Mouse (Mus musculus): ENCODE measurements around the gene Atp11b.

The Atp11b gene

GRCm38 (mm10) chr3:35753825-35754767 lies at the start of gene Atp11b:
Gene Atp11b (plus strand): TSS chr3:35754106.
- peak; percentile 88 for DNase-seq (ENCODE audit: low spot score)

GRCm38 (mm10) chr3:35704328-35704613 lies 49.6 kb upstream of the Atp11b start:
- DNase-seq (ENCODE audit: low spot score) = peak; percentile 19

DNA sequence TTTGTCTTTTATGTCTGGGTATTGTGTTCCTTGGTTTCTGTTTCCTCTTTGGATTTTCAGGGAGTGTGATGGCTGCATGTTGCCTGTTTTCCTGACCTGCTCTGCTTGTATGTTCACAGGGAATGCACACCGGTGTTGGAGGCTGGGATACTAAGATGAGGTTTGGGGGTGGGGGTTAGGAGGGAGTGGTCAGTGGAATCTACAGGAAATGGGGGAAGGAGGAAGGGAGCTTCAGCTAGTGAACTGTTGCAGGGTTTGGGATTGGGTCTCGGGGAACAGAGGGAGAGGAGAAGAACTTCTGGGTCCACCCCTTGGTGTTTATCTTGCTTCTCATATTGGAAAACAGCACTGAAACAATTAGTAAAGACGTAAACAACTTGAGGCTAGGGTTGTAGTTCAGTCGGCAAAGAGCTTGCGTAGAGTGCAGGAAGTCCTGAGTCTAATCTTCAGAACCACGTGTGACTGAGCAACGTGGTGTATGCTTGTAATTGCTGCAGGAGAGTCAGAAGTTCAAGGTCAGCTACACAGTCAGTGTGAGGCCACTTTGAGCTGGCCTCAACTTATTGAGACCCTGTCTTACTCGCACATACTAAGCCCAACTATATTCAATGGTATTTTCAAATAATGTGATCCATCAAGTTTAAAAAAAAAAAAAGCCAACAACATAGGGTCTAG lies 34.2 kb upstream of the Atp11b start:
- no peak for DNase-seq (ENCODE audit: low spot score)

DNA sequence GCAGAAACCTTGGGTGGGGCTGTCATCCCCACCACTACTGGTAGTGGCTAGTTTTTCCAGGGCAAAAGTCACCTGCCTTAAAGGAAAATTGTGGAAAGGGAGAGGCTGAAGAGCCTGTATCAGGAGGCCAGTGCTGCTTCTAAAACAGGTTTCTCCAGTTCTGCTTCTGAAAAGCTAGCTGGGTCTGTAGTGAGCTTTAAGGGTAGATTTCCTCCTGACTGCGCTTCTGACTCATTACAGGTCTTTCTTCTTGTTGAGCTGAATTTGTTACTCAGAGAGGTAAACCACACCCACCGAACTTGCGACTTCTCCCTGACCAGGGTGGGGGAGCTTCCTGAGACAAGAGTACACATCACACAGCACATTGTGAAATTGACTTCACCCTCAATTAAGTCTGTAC lies 33.1 kb upstream of the Atp11b start:
- no peak for DNase-seq (ENCODE audit: low spot score)

DNA sequence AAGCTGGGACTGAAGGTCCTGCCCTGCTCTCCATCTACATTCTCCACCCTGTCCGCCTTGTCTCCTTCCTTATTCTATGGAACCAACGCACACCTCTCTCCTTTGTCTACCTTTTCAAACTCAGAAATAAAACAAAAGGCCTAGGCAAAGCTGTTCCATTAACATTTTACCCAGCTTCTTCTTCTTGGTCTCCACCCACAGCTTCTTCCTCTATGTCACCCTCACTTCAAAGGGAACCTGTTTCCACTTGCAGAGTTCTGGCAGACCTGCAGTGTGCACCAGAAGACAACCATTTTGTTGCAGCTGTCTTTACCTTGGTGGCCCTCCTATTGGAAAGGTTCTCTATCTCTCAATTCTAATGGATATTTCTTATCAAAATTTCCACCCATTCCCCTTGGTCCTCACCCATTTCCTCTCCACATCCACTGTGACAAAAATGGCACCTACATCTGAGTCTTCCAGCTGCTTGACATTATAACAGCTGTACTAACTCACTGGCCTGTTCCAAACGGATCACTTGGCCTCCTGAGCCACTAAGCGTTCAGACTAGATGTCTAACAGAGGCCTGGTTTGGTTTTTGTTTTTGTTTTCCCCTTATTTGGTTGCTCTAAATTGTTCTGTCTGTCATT lies 32.0 kb upstream of the Atp11b start:
- no peak for DNase-seq (ENCODE audit: low spot score)

- DNase-seq (ENCODE audit: low spot score) = no peak
Observed at GRCm38 (mm10) chr3:35722811-35723210, 31.1 kb upstream of the Atp11b start.

DNA sequence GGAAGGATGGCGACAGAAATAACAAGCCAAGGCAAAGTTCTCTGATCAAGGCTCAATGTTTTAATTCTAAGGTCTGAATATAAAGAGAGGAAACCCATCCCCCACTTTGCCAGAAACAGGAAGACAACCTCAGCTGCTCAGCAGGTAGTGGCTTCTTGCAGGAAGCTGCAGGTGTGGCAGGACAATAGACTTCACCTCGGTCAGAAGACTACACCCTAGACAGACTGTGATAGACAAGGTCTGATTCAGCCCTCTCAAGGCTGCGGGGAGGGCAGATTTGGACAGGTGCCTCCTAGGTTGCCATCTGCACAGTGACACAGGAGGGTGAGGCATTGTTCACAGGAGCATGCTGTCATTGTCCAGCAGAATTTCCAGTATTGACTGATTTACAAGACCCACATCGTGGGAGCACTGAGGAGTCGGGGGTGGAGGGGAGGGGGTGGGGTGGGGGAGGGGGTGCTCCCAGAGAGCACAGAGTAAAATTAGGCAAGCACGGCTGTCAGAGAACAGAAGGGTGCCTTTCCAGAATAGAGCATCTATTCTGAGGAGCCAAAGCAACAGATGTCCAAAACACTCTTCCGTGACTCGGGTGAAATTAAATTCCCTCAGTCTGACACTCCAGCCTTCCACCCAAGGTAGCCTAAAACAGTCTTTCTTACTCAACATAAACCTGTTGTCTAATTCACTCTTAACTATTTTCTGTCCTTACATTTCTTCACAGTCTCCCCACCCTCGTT lies 30.2 kb upstream of the Atp11b start:
- no peak for DNase-seq (ENCODE audit: low spot score)

DNA sequence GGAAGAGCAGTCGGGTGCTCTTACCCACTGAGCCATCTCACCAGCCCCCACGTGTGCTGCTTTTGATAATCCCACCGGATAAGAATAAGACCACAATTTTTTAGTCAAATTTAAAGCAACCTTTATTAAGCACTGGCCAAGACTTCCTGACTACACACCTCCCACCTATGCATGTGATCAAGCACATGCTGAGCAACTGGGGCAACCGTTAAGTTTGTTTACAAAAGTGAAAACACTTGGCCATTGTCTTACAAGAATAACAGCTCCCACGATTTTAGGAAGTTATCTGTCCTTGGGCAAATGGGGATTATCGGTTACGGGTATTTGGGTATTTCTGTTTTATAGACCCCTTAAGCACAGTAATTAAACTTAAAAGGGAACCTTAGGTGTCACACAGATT lies 28.8 kb upstream of the Atp11b start:
- no peak for DNase-seq (ENCODE audit: low spot score)

GRCm38 (mm10) chr3:35726936-35727335 lies 27.0 kb upstream of the Atp11b start:
- DNase-seq (ENCODE audit: low spot score) = no peak

- peak; percentile 12 for DNase-seq (ENCODE audit: low spot score)
Observed at GRCm38 (mm10) chr3:35729490-35729889, 24.4 kb upstream of the Atp11b start.

DNA sequence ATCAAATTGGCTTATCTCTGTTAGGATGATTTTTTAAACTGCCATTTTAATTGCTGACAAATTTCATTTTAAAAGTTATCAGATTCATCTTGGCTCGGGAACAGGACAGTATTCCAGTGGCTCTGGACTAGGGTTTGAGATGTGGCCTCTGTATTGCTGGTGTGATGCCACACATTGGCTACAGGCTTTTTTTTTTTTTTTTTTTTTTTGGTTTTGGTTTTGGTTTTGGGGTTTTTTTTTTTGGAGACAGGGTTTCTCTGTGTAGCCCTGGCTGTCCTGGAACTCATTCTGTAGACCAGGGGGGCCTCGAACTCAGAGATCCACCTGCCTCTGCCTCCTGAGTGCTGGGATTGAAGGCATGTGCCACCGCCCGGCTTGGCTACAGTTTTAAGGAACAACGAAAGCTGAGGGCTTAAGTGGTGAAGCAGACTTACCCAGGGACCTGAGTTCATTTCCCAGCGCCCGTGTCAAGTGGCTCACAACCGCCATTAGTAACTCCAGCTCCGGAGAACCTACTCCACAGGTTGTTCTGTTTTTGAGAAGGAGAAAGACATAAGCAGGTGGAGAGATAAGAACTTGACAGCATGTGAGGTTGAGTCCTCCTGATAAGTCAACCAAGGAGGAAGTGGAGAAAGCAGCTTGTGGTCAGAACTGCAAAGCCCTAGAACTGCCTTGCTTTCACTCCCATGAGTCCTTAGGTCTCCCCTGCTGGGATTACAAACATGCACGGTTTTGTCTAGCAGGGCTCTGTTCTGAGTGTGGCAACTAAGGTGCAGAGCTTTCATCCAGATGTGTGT lies 21.7 kb upstream of the Atp11b start:
- no peak for DNase-seq (ENCODE audit: low spot score)

- DNase-seq (ENCODE audit: low spot score) = no peak
Observed at GRCm38 (mm10) chr3:35732778-35733147, 21.1 kb upstream of the Atp11b start.

- no peak for DNase-seq (ENCODE audit: low spot score)
Observed at GRCm38 (mm10) chr3:35734509-35734908, 19.4 kb upstream of the Atp11b start.

- no peak for DNase-seq (ENCODE audit: low spot score)
Observed at GRCm38 (mm10) chr3:35738071-35738470, 15.8 kb upstream of the Atp11b start.

DNA sequence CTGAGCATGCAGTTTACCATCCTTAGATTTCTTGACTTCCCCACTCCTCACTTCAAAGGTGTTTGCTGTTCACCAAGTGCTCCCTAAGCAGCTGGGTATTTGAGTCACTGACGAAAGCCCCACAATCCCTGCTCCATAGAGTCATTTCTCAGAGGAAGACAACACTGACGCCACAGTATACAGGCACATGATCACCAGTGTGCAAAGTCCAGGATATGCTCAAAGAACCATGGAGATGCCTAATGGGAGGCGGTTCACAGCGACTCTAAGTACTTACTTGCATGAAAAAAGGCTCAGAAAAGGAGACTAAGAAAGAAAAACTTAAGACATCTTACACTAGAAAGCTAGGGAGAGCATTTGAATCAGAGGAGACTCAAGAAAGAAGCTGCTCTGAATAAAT lies 8.9 kb upstream of the Atp11b start:
- DNase-seq (ENCODE audit: low spot score) = no peak

- no peak for DNase-seq (ENCODE audit: low spot score)
Observed at GRCm38 (mm10) chr3:35746840-35747456, 7.0 kb upstream of the Atp11b start.

GRCm38 (mm10) chr3:35750286-35750685 lies 3.6 kb upstream of the Atp11b start:
- peak; percentile 32 for DNase-seq (ENCODE audit: low spot score)

- DNase-seq (ENCODE audit: low spot score) = no peak
Observed at GRCm38 (mm10) chr3:35751724-35752123, 2.2 kb upstream of the Atp11b start.

DNA sequence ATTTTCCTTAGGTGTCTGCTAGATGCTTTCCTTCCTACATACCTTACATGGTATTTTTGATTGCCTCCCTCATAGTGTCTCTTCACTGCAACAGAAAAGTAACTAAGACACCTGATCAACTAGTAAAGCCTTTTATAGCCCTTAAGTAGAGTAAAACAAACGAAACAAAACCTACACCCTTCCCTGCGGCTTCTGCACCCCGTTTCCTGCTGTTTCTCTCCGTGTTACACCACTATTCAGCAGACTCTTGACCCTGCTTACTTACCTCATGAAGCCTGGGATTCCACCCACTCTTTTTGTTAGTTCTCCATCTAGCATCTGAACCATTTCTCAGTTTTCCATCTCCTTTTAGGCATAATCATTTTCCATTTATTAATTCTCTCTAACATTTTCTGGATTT lies 8.8 kb downstream of the Atp11b start:
- no peak for DNase-seq (ENCODE audit: low spot score)

DNA sequence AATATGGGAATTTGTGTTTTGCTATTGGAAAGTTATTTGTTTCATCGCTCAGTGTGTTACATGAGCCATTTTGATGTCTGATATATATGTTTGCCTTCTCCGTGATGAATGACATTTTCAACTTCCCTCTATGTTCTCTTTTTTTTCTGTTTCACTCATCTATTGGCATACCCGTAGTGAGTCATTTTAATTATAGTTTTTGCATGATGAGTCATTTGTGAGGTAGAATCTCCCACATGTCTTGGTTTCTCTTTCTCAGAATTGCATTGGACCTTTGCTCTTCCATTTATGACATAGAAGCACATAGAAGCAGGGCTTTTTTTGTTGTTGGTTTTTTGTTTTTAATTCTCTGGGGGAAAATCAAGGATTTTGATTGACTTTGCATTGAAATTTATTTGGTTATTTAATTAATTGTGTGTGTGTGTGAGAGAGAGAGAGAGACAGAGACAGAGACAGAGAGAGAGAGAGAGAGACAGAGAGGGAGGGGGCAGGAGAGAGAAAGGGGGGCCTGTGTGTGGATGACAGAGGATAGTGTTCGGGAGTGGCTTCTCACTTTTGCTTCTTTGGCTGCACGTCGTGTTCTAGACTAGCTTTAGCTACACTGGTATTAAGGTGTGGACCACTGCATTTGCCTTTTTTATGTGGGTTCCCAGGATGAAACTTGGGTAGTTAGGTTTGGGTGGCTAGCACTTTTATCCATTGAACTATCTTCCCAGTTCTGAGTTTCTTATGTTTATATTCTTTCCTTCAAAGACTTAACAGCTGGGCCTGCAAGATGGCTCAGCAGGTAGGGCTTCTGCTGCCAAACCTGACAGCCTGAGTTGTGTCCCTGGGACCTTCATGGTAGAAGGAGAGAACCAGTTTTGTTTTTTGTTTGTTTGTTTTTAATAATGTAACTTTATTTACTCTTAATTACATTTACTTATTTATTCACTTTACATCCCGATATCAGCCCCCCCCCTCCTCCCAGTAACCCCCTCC lies 11.0 kb downstream of the Atp11b start:
- DNase-seq (ENCODE audit: low spot score) = no peak

All from embryo, embryonic 10.5 days (tissue).